Mouse (Mus musculus) thymus, adult 2 months (tissue): Measurements from ENCODE around the gene Parp2. TPM values are rescaled to one million over a fixed set of nuclear protein-coding genes. Genes with fewer than 3 reads are reported as not detected.
"Not testable (repeated sequence)": the region's sequence is repeated elsewhere in the genome, so short reads cannot be mapped to it uniquely, and the experiment has no call there.

Experiments used
- DNase-seq: peaks from one replicate; pipeline ENCODE4 v3.0.0; 2021
- H3K27ac ChIP-seq: fragments of 200-500 bp; 2 replicates; pipeline ENCODE4 v1.5.1; 2012; ENCODE audit warnings: low read length, control low read depth; ENCODE audit not compliant: control insufficient read depth, insufficient read depth
- H3K27me3 ChIP-seq: fragments of 200-500 bp; 2 replicates; pipeline ENCODE4 v1.6.1; 2012; ENCODE audit warnings: mild to moderate bottlenecking, low read length, moderate library complexity, mixed read lengths; ENCODE audit not compliant: control insufficient read depth, insufficient read depth
- H3K36me3 ChIP-seq: fragments of 200-500 bp; 2 replicates; pipeline ENCODE4 v1.6.1; 2012; ENCODE audit warnings: mild to moderate bottlenecking, low read length, moderate library complexity; ENCODE audit not compliant: control insufficient read depth, insufficient read depth
- H3K4me1 ChIP-seq: fragments of 200-500 bp; replicated peaks from 2 replicates; pipeline ENCODE4 v1.6.1; 2012; ENCODE audit warnings: low read length; ENCODE audit not compliant: control insufficient read depth, insufficient read depth
- H3K4me3 ChIP-seq: fragments of 200-500 bp; 2 replicates; pipeline ENCODE4 v1.5.1; 2012; ENCODE audit warnings: mild to moderate bottlenecking, low read length, control low read depth, moderate library complexity; ENCODE audit not compliant: control insufficient read depth, insufficient read depth
- CTCF ChIP-seq: fragments of 200-500 bp; IDR thresholded peaks from 2 replicates; pipeline ENCODE4 v1.5.1; 2012; ENCODE audit warnings: mild to moderate bottlenecking, control low read depth, low read length, moderate library complexity, borderline replicate concordance; ENCODE audit not compliant: control insufficient read depth, poor library complexity, insufficient read depth; ENCODE audit errors: extremely low read depth
- POLR2A ChIP-seq: fragments of 200-500 bp; IDR thresholded peaks from 2 replicates; pipeline ENCODE4 v1.6.1; 2012; ENCODE audit warnings: mild to moderate bottlenecking, low read length, control low read depth, moderate library complexity; ENCODE audit not compliant: control insufficient read depth, poor library complexity, insufficient read depth; ENCODE audit errors: extremely low read depth
- WGBS: fragments of 180-500 bp; shearing (Covaris S2); methylation state at CpG from one replicate; pipeline ENCODE4 v1.1.7; 2018; 5-methylcytosine and 5-hydroxymethylcytosine counted together
- polyA plus RNA-seq: library from polyadenylated mRNA; depleted of rRNA; stranded (reverse); fragments of >200 nt; gene quantifications from 2 replicates; pipeline ENCODE4 v1.2.3, GENCODE M21; 2012

The Parp2 gene
- polyA plus RNA-seq, 1 experiment, result 25.3 TPM

DNA sequence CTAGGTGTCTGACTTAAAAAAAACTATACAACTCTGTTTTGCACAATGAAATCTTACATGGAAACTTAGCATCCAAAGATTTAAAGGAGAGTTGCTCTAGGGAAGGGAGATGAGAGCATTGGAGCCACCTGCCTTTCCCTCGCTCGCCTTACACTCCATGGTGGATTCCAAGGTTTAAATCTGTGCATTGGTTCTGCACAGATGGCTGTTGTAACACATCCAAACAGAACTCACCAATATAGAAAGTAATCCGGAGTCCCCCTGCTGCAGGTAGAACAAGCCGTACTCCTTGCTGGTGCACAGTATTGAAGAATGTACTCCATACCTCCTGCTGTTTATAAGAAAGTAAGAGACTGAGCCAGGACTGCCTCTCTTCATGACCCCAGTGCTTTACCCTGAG lies 18.9 kb downstream of the Parp2 start:
- 91% methylated on average over 4 of the region's 4 CpGs for WGBS
- no peak for DNase-seq
- H3K4me1 ChIP-seq, result peaks cover 9% of the 10 kb centered on the region
- no peaks in the 10 kb centered on the region for H3K27me3 ChIP-seq
- H3K27ac ChIP-seq, result no peak overlapping the region
- no peak overlapping the region for H3K4me3 ChIP-seq
- no peak for TF ChIP-seq POLR2A
- no peak for TF ChIP-seq CTCF
- peaks cover 12% of the 10 kb centered on the region for H3K36me3 ChIP-seq

DNA sequence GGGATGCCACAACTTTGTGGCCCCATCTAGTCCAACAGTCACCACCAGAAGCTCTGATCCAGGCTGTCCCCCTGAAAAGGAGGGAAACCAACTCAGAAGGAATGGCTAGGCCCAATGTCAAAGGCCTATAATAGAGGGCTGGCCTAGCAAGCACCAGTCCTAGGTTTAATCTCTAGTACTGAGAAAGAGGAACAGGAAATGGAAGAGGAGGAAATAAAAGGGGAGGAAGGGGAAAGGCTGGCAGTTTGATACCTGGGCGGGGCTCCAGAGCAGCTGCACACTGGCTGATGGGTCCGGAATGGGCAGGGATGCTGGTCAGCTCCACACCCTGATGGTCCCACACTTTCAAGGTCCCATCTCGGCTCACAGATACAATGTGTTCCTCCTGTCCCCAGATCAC lies 22.2 kb downstream of the Parp2 start:
- H3K4me1 ChIP-seq, result no peaks in the 10 kb centered on the region; the same call in 1 of the 2 replicates
- no peaks in the 10 kb centered on the region for H3K27me3 ChIP-seq
- no peak for TF ChIP-seq POLR2A
- TF ChIP-seq CTCF, result no peak
- H3K27ac ChIP-seq, result no peak overlapping the region
- H3K36me3 ChIP-seq, result peaks cover 7% of the 10 kb centered on the region; the same call in 1 of the 2 replicates
- H3K4me3 ChIP-seq, result no peak overlapping the region
- DNase-seq, result no peak
- 86% methylated on average over 3 of the region's 3 CpGs for WGBS

DNA sequence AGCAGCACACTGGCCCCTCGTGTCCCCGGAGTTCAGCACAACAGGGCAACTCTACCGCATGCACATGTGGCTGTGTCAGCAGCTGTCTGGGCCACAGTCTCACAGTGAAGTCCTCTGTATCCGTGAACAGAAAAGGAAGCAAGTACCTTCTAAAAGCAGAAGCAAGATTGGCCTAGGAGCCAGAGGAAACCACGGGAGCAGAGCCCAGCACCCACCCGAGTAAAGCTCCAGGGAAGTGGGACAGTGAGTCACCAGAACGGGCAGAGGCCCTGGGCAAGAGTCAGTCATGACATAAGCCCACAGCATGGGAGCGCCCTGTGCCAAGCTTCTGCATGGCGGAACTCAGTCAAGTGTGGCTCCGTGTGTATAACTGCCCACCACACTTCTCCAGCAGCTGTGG lies 26.3 kb downstream of the Parp2 start:
- H3K4me1 ChIP-seq, result no peaks in the 10 kb centered on the region
- WGBS, result 40% methylated on average over 10 of the region's 10 CpGs
- H3K4me3 ChIP-seq, result no peak overlapping the region
- no peak for DNase-seq
- TF ChIP-seq CTCF, result no peak
- no peak for TF ChIP-seq POLR2A
- H3K27ac ChIP-seq, result no peak overlapping the region
- no peaks in the 10 kb centered on the region for H3K27me3 ChIP-seq
- peaks cover under 1% of the 10 kb centered on the region; the same call in 1 of the 2 replicates for H3K36me3 ChIP-seq

DNA sequence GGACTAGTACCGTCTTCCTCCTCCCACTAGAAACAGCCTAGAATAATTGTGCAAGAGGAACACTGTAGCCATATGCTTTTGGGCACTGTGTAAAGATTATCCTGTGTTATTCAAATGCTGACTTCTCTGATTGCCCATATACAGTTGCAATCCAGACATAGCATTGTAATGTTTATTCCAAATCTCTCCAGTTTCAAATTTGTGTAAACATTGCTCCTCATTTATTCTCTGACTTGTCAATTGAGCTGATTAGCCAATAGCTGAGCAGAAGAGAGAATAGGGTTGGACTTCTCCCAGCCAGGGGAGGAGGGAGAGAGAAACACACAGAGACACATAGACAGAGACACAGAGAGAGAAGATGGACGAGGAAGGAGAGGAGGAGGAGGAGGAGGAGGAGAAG lies 26.8 kb downstream of the Parp2 start:
- Histone ChIP-seq H3K27me3 (no peaks in the 10 kb centered on the region), H3K4me1 (no peaks in the 10 kb centered on the region), H3K36me3 (no peaks in the 10 kb centered on the region), H3K27ac (no peak overlapping the region), H3K4me3 (no peak overlapping the region)
- no peak for TF ChIP-seq POLR2A
- no peak for TF ChIP-seq CTCF
- no peak for DNase-seq
- 88% methylated on average over 2 of the region's 2 CpGs for WGBS

DNA sequence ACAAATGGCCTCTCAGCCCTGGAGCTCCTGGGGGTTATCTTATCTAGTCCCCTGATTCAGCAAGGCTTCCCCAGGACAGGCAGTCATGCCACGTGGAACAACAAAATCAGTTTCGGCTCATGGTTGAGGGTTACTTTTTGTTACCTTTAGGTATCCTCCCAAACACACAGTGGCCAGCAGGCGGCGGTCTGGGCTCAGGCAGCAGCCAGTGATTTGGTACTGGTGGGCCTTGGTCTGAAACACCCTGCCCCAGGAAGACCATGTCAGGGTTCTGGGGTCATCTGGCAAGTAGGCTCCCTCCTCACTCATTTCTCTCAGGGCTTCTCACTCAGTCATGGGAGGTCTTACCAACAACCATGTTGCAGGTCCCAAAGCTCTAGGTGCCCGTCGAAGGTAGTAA lies 29.6 kb downstream of the Parp2 start:
- DNase-seq, result no peak
- no peaks in the 10 kb centered on the region for H3K36me3 ChIP-seq
- H3K27ac ChIP-seq, result no peak overlapping the region
- TF ChIP-seq POLR2A (no peak), CTCF (no peak)
- H3K4me3 ChIP-seq, result no peak overlapping the region
- no peaks in the 10 kb centered on the region for H3K4me1 ChIP-seq
- 97% methylated on average over 6 of the region's 6 CpGs for WGBS
- no peaks in the 10 kb centered on the region for H3K27me3 ChIP-seq

DNA sequence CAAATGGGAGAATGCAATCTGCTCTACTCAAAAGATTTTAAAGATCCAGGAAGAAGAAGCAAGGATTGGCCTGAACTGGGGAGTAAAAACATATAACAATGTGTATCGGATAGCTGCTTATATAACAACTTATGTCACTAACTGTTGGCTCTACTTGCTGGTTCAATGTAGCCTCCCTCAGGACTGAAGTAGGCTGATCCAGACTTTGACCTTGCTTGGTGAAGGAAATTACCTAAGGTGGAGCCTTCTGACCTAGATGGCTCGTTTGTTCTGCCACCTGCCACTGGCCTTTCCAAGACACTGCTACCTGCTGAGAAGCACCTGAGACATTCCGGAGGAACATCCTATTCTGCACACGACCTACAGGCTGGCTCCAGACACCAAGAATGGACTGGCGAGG lies 48.1 kb downstream of the Parp2 start:
- Histone ChIP-seq H3K27ac (no peak overlapping the region), H3K36me3 (0 out of 2 replicates have a peak, but pooled peaks cover 3% of the 10 kb centered on the region), H3K27me3 (no peaks in the 10 kb centered on the region), H3K4me1 (no peaks in the 10 kb centered on the region), H3K4me3 (no peak overlapping the region)
- no peak for TF ChIP-seq POLR2A
- no peak for TF ChIP-seq CTCF
- WGBS, result 97% methylated on average over 5 of the region's 5 CpGs
- no peak for DNase-seq

DNA sequence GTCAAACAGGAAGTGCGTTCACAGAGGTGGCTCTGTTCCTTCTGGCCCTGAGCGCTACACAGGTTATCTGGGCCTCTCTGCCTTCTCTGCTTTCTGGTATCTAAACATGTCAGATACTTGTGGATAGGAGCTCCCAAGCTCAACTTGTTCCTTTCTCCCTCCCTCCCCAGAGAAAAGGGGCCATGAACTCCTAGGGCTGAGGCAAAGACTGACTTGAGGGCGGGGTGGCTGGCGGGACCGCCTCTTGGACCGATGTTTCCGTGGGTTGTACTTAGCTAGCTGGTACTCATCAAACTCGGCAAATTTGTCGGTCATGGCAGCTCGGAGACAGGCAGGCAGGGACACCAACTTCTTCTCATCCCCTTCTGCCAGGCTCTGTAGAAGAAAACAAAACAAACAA lies 55.0 kb downstream of the Parp2 start:
- no peak for DNase-seq
- peaks cover 7% of the 10 kb centered on the region; the same call in 1 of the 2 replicates for H3K36me3 ChIP-seq
- WGBS, result 94% methylated on average over 10 of the region's 10 CpGs

DNA sequence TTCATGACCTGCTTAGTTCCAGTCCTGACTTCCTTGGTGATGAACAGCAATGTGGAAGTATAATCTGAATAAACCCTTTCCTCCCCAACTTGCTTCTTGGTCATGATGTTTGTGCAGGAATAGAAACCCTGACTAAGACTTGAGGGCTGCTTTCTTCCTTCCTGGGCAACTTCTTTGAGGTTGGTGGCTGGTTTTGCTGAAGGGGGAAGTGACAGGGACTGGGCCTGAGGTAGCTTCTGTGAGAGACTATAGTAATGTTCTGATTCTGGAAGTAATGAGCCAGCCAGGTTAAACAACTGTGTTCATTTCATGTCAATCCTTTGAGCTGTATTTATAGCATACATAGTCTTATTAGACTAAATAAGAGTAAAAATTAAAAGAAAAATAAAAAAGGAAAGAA lies 57.4 kb downstream of the Parp2 start:
- not testable (repeated sequence) for H3K36me3 ChIP-seq, H3K27ac ChIP-seq, H3K4me3 ChIP-seq, H3K27me3 ChIP-seq, H3K4me1 ChIP-seq, DNase-seq

More for the DNA sequence above, 55.0 kb downstream of the Parp2 start:
- Histone ChIP-seq H3K4me1 (no peaks in the 10 kb centered on the region), H3K27ac (no peak overlapping the region), H3K4me3 (no peak overlapping the region), H3K27me3 (no peaks in the 10 kb centered on the region)
- TF ChIP-seq CTCF, result no peak
- no peak for TF ChIP-seq POLR2A
